Mouse (Mus musculus) hindbrain, postnatal 0 days (tissue): ENCODE measurements around the gene Tex33. TPM values are rescaled to one million over a fixed set of nuclear protein-coding genes. Genes with fewer than 3 reads are reported as not detected.
"Not testable (repeated sequence)": the region's sequence is repeated elsewhere in the genome, so short reads cannot be mapped to it uniquely, and the experiment has no call there.

Experiments used
- ATAC-seq: fragments of 200-750 bp; cut with Nextera tagmentation; 2 replicates; pipeline ENCODE4 v1.8.0; 2017; ENCODE audit warnings: mild to moderate bottlenecking, moderate TSS enrichment, moderate library complexity
- DNase-seq: peaks from one replicate; pipeline ENCODE4 v3.0.0-alpha.2; 2015; ENCODE audit warnings: low spot score
- H3K27ac ChIP-seq: fragments of 300-500 bp; sonication (generic); 2 replicates; pipeline ENCODE4 v1.5.1; 2014; ENCODE audit warnings: mild to moderate bottlenecking
- H3K27me3 ChIP-seq: fragments of 300-500 bp; sonication (generic); 2 replicates; pipeline ENCODE4 v1.6.1; 2014; ENCODE audit warnings: low read length, mixed read lengths; ENCODE audit not compliant: insufficient read depth
- H3K36me3 ChIP-seq: fragments of 300-500 bp; sonication (generic); 2 replicates; pipeline ENCODE4 v1.6.1; 2014; ENCODE audit warnings: low read length, mixed read lengths; ENCODE audit not compliant: insufficient read depth
- H3K4me1 ChIP-seq: fragments of 300-500 bp; sonication (generic); 2 replicates; pipeline ENCODE4 v1.6.1; 2014; ENCODE audit warnings: antibody characterized with exemption, low read length, mixed read lengths; ENCODE audit not compliant: insufficient read depth
- H3K4me2 ChIP-seq: fragments of 300-500 bp; sonication (generic); 2 replicates; pipeline ENCODE4 v1.6.1; 2014; ENCODE audit warnings: low read depth, mild to moderate bottlenecking, low read length, moderate library complexity, mixed read lengths
- H3K4me3 ChIP-seq: fragments of 300-500 bp; sonication (generic); 2 replicates; pipeline ENCODE4 v1.5.1; 2014; ENCODE audit warnings: low read length
- H3K9ac ChIP-seq: fragments of 300-500 bp; sonication (generic); replicated peaks from 2 replicates; pipeline ENCODE4 v1.6.1; 2014; ENCODE audit warnings: mild to moderate bottlenecking, low read length, moderate library complexity, mixed read lengths
- H3K9me3 ChIP-seq: fragments of 300-500 bp; sonication (generic); 2 replicates; pipeline ENCODE4 v1.6.1; 2016; ENCODE audit warnings: low read length, mixed read lengths
- CTCF ChIP-seq: IDR thresholded peaks from 2 replicates; pipeline ENCODE4 v1.5.1; 2016; ENCODE audit warnings: antibody characterized with exemption, control low read depth, low read depth
- WGBS: fragments of 180-500 bp; shearing (Covaris S2); extraction: QIAGEN DNeasy Blood & Tissue Kit; methylation state at CpG from one replicate; pipeline ENCODE4 v1.1.7; 2014; 5-methylcytosine and 5-hydroxymethylcytosine counted together
- polyA plus RNA-seq: library from polyadenylated mRNA; unstranded; fragments of >200 nt; fragmentation: Nextera tagmentation; extraction: Ambion mirVana; gene quantifications from 2 replicates; pipeline ENCODE4 v1.2.1, GENCODE M21; 2015
- total RNA-seq: library from RNA; depleted of rRNA; stranded (reverse); fragments of >200 nt; gene quantifications from 2 replicates; pipeline ENCODE4 v1.2.3, GENCODE M21; 2014

Tex33 gene
- total and polyA plus RNA-seq, 2 experiments from 2014 or later = not detected

GRCm38 (mm10) chr15:78344567-78344966 is 51.1 kb downstream of the Tex33 start:
- WGBS = 83% methylated on average over 3 of the region's 3 CpGs
- Histone ChIP-seq H3K4me3 (no peak overlapping the region), H3K4me2 (no peak overlapping the region), H3K9ac (no peak overlapping the region), H3K27ac (no peak overlapping the region), H3K9me3 (no peaks in the 10 kb centered on the region), H3K4me1 (no peaks in the 10 kb centered on the region), H3K27me3 (no peaks in the 10 kb centered on the region), H3K36me3 (no peaks in the 10 kb centered on the region)
- ATAC-seq = no peak
- no peak for DNase-seq
- no peak for TF ChIP-seq CTCF

- 20% methylated on average over 1 of the region's 1 CpGs for WGBS
- H3K4me1 ChIP-seq = no peaks in the 10 kb centered on the region
- TF ChIP-seq CTCF = no peak
- no peak for DNase-seq
- H3K4me3 ChIP-seq = no peak overlapping the region
- no peak for ATAC-seq
- H3K4me2 ChIP-seq = no peak overlapping the region
- no peaks in the 10 kb centered on the region for H3K27me3 ChIP-seq
- H3K27ac ChIP-seq = no peak overlapping the region
- no peaks in the 10 kb centered on the region for H3K9me3 ChIP-seq
- H3K9ac ChIP-seq = no peak overlapping the region
- no peaks in the 10 kb centered on the region for H3K36me3 ChIP-seq
Observed at GRCm38 (mm10) chr15:78343683-78344082, 52.0 kb downstream of the Tex33 start.

DNA sequence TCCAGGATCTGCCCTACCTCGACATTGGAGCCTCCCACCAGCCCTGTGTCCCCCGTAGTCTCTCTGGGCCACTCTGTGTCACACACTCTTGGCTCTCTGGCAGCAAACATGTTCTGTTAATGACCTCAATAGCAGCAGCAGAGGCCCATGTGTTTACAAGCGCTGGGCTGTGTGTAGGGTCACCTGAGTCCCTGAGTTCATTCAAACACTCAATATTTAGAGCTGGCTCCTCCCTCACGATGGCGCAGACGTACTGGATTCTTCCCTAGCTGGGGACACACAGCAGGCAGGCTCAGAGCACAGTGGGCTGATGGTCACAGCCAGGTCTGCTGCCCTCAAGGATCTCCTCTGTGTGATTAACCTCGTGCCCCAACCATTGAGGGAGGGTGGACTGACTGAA is 54.8 kb downstream of the Tex33 start:
- not testable (repeated sequence) for H3K36me3 ChIP-seq, H3K27me3 ChIP-seq, ATAC-seq, DNase-seq, H3K4me2 ChIP-seq, H3K9ac ChIP-seq, H3K9me3 ChIP-seq, H3K27ac ChIP-seq, H3K4me1 ChIP-seq, H3K4me3 ChIP-seq
- 64% methylated on average over 5 of the region's 7 CpGs for WGBS

DNA sequence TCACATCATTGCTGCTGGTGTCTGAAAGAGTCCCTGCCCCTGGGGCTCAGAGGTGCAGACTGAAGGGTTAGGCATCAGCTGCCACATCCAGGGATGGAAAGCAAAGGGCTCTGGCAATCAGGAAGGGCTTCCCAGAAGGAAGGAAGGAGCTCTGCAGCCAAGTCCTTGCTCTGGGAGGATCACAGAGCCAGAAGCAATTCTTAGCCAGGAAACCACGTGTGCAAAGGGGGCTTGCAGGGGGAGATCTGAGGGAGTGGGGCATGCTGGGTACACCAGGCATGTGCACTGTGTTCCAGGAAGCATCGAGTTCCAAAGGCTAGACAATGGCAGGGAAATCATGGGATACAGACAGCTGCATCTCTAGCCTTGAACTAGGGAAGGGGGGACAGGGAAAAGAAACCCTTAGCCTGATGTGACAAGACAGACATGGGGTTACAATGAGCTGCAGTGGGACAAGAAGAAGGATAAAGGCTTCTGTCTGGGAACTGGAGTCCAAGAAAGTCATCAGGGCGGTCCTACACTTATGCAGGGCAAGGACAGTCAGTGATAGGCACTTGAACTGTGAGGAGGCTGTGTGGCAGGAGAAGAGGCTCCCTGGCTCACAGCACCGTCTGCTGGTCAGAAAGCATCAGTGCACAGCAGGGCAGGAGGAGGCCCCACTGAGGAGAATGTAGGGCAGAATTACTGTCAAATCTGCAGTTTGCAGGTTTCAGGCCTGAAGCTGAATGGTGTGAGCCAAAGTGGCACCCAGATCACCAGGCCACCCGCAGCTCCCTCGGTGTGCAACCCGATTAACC is 55.9 kb downstream of the Tex33 start:
- DNase-seq (peak; percentile 63), ATAC-seq (peak; percentile 83)
- not testable (repeated sequence) for H3K4me3 ChIP-seq, H3K27ac ChIP-seq, H3K9me3 ChIP-seq, H3K4me2 ChIP-seq, H3K27me3 ChIP-seq, H3K9ac ChIP-seq, H3K36me3 ChIP-seq, H3K4me1 ChIP-seq
- peak; percentile 91 for TF ChIP-seq CTCF
- 25% methylated on average over 7 of the region's 7 CpGs for WGBS

DNA sequence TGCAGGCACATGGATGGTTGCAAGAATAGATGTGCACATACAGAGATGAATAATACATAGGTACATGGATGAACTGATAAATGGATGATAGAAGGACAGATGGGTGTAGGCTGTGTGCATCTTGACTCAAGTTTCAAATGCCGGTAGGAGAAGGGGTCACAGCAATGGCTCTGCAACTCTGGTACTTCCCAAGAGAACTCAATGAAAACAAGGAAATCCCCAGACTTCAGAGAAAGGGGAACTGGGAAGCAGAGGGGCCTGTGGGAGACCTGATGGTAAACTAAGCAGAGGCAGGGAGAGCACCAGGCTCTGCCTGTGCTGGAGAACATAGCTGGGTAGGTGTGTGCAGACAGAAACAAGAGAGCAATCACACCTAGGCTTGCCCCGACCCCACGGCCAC is 61.3 kb downstream of the Tex33 start:
- Histone ChIP-seq H3K4me1 (no peaks in the 10 kb centered on the region), H3K4me2 (no peak overlapping the region), H3K27me3 (no peaks in the 10 kb centered on the region), H3K9me3 (no peaks in the 10 kb centered on the region), H3K9ac (no peak overlapping the region), H3K4me3 (no peak overlapping the region), H3K27ac (no peak overlapping the region), H3K36me3 (no peaks in the 10 kb centered on the region)
- ATAC-seq (no peak), DNase-seq (no peak)
- WGBS = 93% methylated on average over 3 of the region's 3 CpGs
- TF ChIP-seq CTCF = no peak

DNA sequence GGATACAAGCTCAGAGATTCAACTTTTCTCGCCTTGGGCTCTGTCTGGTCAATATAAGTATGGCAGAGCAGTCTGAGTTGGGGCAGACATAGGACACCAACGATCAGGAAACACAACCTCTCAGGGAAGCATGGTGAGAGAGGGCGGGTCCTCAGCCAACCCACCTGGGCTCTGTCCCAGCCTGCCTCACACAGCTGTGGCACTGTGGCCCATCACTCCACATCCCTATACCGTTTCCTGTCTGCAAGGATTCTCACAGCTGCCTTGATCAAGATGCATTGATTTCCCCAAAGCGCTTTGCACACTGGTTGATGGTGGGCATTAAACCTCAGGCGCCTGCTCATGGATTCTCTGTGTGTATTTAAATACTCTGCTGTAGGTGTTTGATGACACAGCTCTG is 62.7 kb downstream of the Tex33 start:
- no peak for DNase-seq
- H3K36me3 ChIP-seq = no peaks in the 10 kb centered on the region
- H3K27ac ChIP-seq = no peak overlapping the region
- no peaks in the 10 kb centered on the region for H3K4me1 ChIP-seq
- H3K9me3 ChIP-seq = no peaks in the 10 kb centered on the region
- H3K9ac ChIP-seq = no peak overlapping the region
- H3K4me2 ChIP-seq = no peak overlapping the region
- ATAC-seq = no peak
- H3K27me3 ChIP-seq = no peaks in the 10 kb centered on the region
- H3K4me3 ChIP-seq = no peak overlapping the region
- 76% methylated on average over 6 of the region's 6 CpGs for WGBS
- TF ChIP-seq CTCF = no peak

GRCm38 (mm10) chr15:78331523-78332340 is 64.0 kb downstream of the Tex33 start:
- H3K27ac ChIP-seq = no peak overlapping the region
- no peak overlapping the region for H3K4me3 ChIP-seq
- TF ChIP-seq CTCF = no peak
- no peaks in the 10 kb centered on the region for H3K9me3 ChIP-seq
- H3K4me2 ChIP-seq = no peak overlapping the region
- H3K36me3 ChIP-seq = no peaks in the 10 kb centered on the region
- WGBS = 78% methylated on average over 4 of the region's 5 CpGs
- DNase-seq (no peak), ATAC-seq (no peak)
- H3K27me3 ChIP-seq = no peaks in the 10 kb centered on the region
- H3K9ac ChIP-seq = no peak overlapping the region
- H3K4me1 ChIP-seq = no peaks in the 10 kb centered on the region
